Mouse (Mus musculus) MN1 (cell line): ENCODE data around the gene Trem1.

Experiments used
- DNase-seq: peaks from one replicate; pipeline ENCODE4 v3.0.0-alpha.2; 2016; ENCODE audit warnings: low spot score

Trem1 gene

GRCm38 (mm10) chr17:48232518-48232917 lies at the start of gene Trem1:
Gene Trem1, plus strand, starts transcription at chr17:48232768.
- no peak for DNase-seq

DNA sequence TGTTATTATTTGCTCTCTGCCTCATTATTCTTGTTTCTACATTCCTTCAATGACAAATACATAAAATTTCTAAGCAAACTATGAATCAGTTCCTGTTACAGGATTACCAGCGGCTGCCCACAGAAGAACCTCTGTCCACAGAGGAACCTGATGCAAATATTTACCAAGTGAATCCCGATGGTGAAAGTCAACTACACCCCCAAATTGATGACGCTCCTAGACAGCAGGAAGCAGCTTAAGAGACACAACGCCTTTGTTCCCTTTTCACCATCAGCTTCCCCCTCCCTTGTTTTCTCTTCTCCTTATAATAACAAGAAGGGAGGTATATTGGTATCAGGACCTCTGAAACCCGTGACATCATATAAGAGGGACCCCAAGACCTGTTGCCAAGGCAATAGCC lies 47.3 kb upstream of the Trem1 start:
- no peak for DNase-seq

- no peak for DNase-seq
Measured at GRCm38 (mm10) chr17:48192366-48192765, 40.2 kb upstream of the Trem1 start.

GRCm38 (mm10) chr17:48203086-48203485 lies 29.5 kb upstream of the Trem1 start:
- no peak for DNase-seq

DNA sequence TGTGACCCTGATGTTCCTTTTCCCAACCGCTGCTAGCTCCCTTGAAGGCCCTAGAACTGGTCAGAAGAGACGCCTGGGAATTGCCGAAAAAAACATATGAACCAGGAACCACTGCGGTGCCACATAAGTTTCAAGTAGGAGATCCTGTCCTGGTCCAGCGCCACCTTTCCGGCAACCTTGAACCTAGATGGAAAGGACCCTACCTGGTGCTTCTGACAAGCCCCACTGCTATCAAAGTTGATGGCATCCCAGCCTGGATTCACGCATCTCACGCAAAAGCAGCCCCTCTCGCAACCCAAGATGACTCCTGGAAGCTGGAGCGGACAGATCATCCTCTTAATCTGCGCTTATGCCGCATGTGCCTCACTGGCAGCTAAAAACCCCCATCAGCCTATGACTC lies 20.0 kb upstream of the Trem1 start:
- DNase-seq, result no peak

- no peak for DNase-seq
Measured at GRCm38 (mm10) chr17:48213511-48213910, 19.1 kb upstream of the Trem1 start.

DNA sequence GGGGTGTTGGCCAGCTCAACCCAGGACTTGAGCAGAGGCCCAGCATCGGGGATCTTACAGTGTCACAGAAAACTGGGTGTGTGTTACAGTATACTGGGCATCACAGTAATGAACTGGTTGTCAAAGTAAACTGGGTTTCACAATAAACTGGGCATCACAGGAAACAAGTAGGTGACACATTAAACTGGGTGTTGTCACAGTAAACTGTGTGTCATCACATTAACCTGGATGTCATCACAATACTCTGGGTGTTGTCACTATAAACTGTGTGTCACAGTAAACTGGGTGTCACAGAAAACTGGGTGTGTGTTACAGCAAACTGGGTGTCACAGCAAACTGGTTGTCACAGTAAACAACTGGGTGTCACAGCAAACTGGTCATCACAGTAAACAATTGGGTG lies 17.1 kb upstream of the Trem1 start:
- DNase-seq, result no peak

DNA sequence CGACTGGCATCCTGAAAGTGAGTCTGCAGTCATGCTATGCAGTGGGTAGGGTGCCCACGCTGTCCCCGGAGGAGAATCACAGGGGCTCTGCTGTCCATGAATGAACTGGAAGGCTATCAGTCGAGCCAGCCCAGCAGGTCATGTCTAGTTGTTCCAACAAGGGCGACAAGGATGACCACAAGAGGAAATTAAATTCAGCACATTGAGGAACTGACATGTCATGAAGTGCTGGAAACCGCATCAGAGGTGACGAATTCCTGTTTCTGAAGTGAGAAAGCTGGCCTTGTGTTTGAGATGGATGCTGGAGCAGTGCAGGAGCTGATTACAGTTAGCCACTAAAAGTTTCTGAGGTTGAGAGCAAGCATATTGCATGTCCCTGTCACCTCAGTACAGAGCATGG lies 1.9 kb upstream of the Trem1 start:
- no peak for DNase-seq

DNA sequence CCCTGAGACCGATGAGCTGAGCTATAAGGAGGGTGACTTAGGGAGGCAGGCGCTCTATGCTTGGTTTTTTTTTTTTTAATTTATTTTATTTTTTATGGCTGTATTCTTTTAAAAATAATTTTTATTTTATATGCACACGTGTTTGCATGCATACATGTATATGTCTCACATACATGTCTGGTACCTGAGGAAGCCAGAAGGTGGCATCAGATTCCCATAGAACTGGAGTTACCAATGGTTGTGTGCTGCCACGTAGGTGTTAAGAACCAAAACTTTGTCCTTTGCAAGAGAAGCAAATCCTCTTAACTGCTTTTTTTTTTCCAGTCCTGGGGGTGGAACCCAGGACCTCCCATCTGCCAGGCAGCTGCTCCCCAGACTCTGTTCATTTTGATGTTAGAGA lies 1.2 kb downstream of the Trem1 start:
- DNase-seq, result no peak

DNA sequence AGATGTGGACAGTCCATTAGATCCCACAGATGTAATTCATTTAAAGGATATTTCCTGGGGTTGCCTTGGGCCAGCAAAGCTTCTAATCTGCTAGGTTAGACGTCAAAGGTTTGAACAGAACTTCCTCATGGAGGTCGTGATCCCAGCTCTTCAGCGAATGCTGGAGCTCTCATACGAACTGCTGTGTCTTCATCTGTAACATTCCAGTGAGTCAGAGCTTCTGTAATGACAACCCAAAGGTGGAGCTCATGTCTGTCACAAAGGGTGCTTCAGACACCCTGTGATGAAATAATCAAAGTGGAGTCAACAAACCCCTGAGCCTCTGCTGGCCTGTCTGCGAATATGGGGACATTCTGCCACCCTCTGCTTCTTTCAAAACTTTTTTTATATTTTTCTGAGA lies 2.0 kb downstream of the Trem1 start:
- no peak for DNase-seq

DNA sequence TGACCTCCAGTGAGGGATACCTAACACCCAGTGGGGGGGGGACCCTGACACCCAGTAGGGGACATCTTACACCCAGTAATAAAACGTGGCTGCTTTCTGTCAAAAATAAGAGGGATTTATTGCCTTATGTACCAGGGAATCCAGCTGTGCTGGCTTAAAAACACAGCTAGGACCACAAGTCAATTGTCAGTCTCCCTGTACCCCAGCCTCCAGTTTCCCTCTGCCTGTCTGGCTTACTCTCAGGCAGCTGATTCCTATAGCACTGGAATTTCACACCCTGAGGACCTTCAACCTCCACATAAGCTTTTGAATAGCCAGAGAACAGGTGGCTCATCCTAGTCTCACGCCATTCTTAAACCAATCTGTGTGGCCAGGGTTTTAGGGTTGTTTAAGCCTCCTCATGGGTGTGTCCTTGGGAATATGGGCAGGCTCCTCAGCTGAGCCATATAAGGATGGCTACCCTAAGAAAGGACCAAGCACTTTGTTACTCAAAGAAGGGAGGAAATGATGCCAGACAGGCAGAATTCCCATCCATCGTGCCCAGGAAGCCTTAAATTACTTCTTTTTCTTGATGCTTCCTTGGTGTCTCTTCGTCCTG lies 3.3 kb downstream of the Trem1 start:
- no peak for DNase-seq

- no peak for DNase-seq
Measured at GRCm38 (mm10) chr17:48237621-48238020, 5.1 kb downstream of the Trem1 start.

DNA sequence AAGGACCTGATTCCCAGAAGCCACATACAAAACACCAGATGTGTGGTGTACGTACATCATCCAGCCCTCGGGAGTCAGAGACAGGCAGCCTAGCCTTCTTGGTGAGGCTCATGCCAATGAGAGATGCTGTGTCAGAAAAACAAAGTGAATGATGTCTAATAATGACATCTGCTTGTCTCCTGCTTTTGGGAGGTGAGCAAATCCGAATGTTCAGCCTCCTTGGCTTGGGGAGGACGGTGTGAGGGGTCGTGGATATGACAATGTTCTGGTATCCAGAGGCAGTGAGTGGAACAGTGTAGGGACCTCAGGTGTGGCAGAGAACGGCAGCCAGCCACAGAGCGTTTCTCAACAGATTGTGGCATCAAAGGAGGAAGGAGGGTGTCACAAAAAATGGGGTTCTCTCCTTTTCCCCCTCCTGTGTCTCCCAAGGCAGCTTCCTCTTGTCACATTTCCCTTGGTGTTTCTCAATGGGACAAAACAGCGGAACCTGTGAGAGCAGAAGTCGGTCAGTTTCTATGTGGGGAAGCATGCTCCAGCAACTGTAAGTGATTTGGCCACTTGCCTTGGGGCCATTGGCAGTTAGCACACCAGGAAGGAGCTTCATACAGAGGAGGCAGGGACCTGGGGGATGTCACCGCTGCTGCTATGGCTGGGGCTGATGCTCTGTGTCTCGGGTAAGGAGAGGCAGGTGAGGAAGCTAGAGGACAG lies 14.8 kb downstream of the Trem1 start, which contains the start of gene Trem3:
Trem3 (plus strand) TSS at position 557 of the 708 bp plus-strand sequence.
- DNase-seq, result no peak

DNA sequence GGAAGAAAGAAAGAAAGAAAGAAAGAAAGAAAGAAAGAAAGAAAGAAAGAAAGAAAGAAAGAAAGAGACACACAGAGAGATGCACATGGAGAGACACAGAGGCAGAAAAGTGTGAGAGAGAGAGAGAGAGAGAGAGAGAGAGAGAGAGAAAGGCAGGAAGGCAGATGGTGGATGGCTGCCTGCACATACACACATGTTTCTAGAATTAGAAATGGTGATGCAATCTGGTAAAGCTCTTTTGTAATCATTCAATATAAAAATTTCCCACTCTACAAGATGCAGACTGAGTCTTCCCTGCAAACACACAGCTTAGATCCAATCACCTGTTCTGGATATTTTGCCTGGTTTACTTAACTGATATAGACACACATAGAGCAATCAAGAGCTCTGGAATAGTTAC lies 16.5 kb downstream of the Trem1 start:
- DNase-seq, result no peak

DNA sequence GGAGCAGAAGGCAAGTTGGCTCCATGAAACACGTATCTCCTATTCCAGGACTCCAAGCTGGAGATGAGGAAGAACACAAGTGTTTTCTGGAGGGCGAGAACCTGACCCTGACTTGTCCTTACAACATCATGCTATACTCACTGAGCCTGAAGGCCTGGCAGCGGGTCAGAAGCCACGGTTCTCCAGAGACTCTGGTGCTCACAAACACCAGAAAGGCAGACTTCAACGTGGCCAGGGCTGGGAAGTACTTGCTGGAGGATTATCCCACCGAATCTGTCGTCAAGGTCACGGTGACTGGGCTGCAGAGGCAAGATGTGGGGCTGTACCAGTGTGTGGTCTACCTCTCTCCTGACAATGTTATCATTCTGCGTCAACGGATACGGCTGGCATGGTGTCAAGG lies 16.9 kb downstream of the Trem1 start:
- DNase-seq, result no peak

DNA sequence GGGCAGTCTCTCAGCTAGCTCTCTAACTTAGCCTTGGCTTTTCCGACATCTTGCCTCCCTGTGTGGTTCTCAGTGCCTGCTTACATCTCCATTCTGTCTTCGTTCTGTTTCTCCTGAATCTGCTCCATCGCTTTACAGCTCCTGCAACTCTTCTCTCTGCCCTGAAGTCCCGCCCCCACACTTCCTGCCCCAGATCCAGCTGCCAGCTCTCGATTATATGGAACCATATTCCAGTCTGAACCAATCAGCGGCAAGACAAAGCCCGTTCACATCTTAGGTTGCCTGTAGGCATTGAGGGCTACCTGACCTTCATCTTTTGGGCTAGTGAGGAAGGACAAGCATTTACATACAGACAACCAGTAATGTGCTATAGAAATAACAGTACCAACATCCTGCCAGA lies 18.1 kb downstream of the Trem1 start:
- DNase-seq, result no peak

DNA sequence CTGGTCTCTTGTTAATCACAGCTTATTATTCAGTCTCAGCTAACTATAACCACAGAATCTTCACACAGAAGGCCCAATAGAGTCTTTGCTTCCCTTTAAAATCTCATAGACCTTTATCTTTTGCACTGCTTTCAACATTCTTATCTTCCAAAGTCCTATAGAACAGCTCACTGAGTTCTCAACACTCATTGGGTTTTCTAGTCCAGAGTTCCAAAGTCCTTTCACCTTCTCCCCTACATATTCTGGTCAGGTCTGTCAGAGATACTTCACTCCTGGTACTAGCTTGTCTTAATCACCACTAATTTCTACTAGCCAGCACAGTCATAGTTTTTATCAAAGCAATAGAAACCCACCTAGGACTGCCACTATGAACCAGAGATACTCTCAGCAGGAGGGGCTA lies 24.0 kb downstream of the Trem1 start:
- DNase-seq, result no peak

GRCm38 (mm10) chr17:48261868-48262267 lies 29.3 kb downstream of the Trem1 start:
- no peak for DNase-seq

- DNase-seq, result no peak
Measured at GRCm38 (mm10) chr17:48263741-48264362, 31.3 kb downstream of the Trem1 start, which contains the start of gene Treml4. Gene Treml4, plus strand, starts transcription at chr17:48264295.

DNA sequence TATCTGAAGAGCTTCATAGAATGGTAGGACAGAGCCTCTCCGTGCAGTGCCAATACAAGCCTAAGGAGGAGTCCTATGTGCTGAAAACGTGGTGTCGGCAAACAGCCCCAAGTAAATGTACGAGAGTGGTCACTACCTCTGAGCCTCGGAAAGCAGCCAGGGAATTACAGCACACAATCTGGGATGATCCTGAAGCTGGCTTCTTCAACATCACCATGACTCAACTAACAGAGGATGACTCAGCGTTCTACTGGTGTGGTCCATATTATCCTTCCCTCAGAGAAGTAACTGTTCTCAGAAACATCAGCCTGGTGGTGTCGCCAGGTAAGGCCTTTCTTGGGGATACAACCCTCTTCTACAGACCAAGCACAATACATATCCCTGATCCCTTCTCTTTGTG lies 32.1 kb downstream of the Trem1 start:
- no peak for DNase-seq

DNA sequence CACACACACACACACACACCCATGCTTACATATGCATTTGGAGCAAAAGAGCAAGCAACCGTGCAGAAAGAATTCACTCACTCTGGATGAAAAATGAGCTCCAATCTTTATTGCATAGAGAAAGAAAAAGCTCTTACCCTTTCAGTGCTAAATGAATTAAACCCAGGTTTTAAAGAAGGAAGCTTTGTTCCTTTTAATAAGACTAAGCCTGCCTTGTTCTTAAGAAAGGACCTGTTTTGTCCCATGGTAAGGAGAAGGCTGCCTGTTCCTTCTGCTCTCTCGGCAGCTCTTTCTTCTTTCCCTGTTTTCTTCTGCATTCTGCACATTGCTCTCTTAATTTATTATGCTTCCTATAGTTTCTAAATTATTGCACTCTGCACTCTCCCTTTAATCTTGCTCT lies 33.6 kb downstream of the Trem1 start:
- DNase-seq, result no peak

- no peak for DNase-seq
Measured at GRCm38 (mm10) chr17:48266610-48267304, 34.2 kb downstream of the Trem1 start.

- no peak for DNase-seq
Measured at GRCm38 (mm10) chr17:48267591-48267990, 35.0 kb downstream of the Trem1 start.
